Mouse (Mus musculus) adipose tissue, adult 10 weeks (tissue): Measurements from ENCODE around the gene Plekhf1. TPM values are rescaled to one million over a fixed set of nuclear protein-coding genes. Genes with fewer than 3 reads are reported as not detected.

Source experiments
- polyA plus RNA-seq: library from polyadenylated mRNA; stranded (reverse); fragments of 350-450 nt; fragmentation: Illumina TruSeq; extraction: RNeasy Lipid Tissue Mini Kit (QIAGEN cat#74804); gene quantifications from one replicate; pipeline ENCODE4 v1.2.3, GENCODE M21; 2014; ENCODE audit warnings: low read depth, low replicate concordance

Gene Plekhf1
- 3.6 TPM for polyA plus RNA-seq

DNA sequence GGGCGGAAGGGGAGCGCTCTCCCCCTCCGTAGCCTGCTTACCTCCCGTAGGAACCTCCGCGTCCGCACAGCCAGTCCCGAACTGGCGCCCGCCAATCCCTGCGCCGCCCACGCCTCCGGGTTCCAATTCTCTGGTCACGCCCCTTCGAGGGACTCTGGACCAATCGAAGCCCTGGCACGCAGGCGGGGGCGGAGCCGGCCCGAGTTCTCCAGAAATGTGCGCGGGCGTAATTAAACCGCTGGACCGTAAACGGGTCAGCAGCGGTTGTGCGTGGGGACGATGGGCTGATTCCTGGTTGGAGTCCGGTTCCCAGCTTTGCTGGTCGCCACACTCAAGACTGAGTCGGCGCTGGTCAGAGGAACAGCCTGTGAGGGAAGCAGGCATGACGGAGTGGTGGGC is at the start of gene Plekhf1:
Gene Plekhf1 (minus strand): TSS at position 117 of the 399 bp plus-strand sequence.

DNA sequence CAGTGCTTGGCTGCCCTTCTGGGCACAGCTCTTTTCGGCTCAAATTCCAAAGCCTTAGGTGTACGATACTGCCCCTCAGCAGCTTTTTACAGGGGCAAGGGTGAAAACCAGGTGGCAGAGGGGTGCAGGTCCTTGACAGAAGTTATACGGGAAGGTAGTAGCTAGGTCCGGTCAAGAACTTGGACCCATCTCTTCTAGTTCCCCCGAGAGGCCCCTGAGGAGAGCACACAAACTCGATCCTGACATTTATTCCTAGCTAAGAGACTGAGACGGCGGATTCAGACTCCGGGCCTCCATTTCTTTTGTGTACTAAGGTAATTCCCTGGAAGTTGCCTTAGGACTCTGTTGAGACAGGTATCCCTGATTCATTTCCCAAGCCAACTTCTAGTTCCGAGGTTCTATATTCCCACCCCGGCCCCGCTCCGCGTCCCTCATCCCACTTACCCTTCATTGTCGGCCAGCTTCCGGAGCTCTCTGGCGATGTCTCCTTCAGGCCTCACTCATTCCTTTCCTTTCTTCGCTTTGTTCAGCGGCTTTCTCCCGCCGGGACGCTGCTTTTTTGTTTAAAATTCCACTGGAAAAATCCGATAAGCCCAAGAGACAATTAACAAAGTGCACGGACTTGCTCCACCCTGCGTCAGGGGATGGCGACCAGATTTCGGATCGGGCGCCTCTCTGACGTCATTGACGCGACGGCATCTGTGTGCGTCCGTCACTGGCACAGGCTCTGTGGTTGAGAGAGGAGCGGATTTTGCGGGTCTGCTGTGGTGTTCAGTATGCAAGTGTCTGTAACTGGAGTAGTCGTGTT is 43.1 kb upstream of the Plekhf1 start, which contains the start of gene Pop4:
Gene Pop4 (minus strand): TSS at position 721 of the 808 bp plus-strand sequence.

DNA sequence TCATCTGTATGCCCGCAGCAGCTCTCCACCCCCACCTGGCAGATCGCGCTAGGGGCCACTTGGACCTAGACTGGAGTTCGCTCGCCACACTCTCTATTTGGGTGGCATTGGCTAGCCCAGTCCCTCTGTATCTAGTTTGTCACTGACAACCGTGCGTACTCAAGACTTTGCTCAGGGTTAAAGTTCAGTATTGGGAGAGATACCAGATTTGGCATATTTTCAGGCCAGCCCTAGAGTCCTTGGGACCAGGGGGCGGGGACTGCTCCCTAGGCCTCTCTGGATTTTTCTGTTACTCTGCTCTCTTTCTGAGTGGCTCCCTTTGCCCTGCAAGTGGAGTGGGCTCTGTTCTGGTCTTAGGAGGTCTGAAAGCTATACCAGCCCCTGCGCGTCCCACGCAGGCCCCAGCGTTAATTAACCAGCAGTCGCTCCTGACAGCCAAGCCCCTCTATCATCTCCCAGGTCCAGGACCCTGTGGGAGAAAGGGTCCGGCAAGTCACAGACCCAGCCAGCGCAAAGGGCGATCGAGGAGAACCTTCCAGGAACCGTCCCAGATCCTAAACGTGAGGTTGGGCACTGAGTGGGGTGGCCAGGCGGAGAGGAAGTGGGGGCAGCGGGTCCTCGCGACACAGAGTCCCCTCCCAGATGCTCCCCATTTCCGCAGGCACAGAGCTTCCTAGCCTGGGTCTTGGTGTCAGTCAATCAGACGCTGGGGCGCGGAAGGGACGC is 44.7 kb downstream of the Plekhf1 start, which contains the start of gene 1600014C10Rik:
Gene 1600014C10Rik (plus strand): TSS at position 256 of the 726 bp plus-strand sequence.

Other genes starting within 250 kb of the Plekhf1 start
- 42.5 TPM for gene Uri1, start 204.5 kb downstream of the Plekhf1 start, polyA plus RNA-seq
- gene Ccne1, start 120.5 kb downstream of the Plekhf1 start, polyA plus RNA-seq, result 1.9 TPM
- gene 1600014C10Rik, start 44.8 kb downstream of the Plekhf1 start, polyA plus RNA-seq, result 46.0 TPM
- 22.3 TPM for gene Pop4, start 43.4 kb upstream of the Plekhf1 start, polyA plus RNA-seq